Mouse (Mus musculus) limb, embryonic 14.5 days (tissue): Measurements from ENCODE around the gene Nexn. TPM values are rescaled to one million over a fixed set of nuclear protein-coding genes. Genes with fewer than 3 reads are reported as not detected.

Source experiments
- ATAC-seq: fragments of 200-750 bp; cut with Nextera tagmentation; 2 replicates; pipeline ENCODE4 v1.8.0; 2017; ENCODE audit warnings: low read depth, moderate number of reproducible peaks, moderate TSS enrichment; ENCODE audit not compliant: low FRiP score
- DNase-seq: peaks from one replicate; pipeline ENCODE4 v3.0.0-alpha.2; 2015; ENCODE audit warnings: low spot score
- H3K27ac ChIP-seq: fragments of 300-500 bp; sonication (generic); replicated peaks from 2 replicates; pipeline ENCODE4 v1.5.1; 2014; ENCODE audit warnings: low read depth, mild to moderate bottlenecking, low read length, moderate library complexity, mixed read lengths
- H3K27me3 ChIP-seq: fragments of 300-500 bp; sonication (generic); 2 replicates; pipeline ENCODE4 v1.6.1; 2014; ENCODE audit warnings: low read length, mixed read lengths; ENCODE audit not compliant: control insufficient read depth, insufficient read depth
- H3K36me3 ChIP-seq: fragments of 300-500 bp; sonication (generic); 2 replicates; pipeline ENCODE4 v1.6.1; 2014; ENCODE audit warnings: mild to moderate bottlenecking, low read length, moderate library complexity, mixed read lengths; ENCODE audit not compliant: control insufficient read depth, insufficient read depth
- H3K4me1 ChIP-seq: fragments of 300-500 bp; sonication (generic); 2 replicates; pipeline ENCODE4 v1.6.1; 2014; ENCODE audit warnings: antibody characterized with exemption, low read length, mixed read lengths; ENCODE audit not compliant: control insufficient read depth, insufficient read depth
- H3K4me2 ChIP-seq: fragments of 300-500 bp; sonication (generic); replicated peaks from 2 replicates; pipeline ENCODE4 v1.6.1; 2014; ENCODE audit warnings: low read depth, mild to moderate bottlenecking, low read length, moderate library complexity; ENCODE audit not compliant: severe bottlenecking
- H3K4me3 ChIP-seq: fragments of 300-500 bp; sonication (generic); replicated peaks from 2 replicates; pipeline ENCODE4 v1.5.1; 2014; ENCODE audit warnings: low read length
- H3K9ac ChIP-seq: fragments of 300-500 bp; sonication (generic); 2 replicates; pipeline ENCODE4 v1.6.1; 2014; ENCODE audit warnings: mild to moderate bottlenecking, low read depth, low read length, moderate library complexity; ENCODE audit not compliant: severe bottlenecking
- H3K9me3 ChIP-seq: fragments of 300-500 bp; sonication (generic); 2 replicates; pipeline ENCODE4 v1.6.1; 2016; ENCODE audit warnings: low read length; ENCODE audit not compliant: control insufficient read depth
- POLR2A ChIP-seq: fragments of 200-500 bp; IDR thresholded peaks from 2 replicates; pipeline ENCODE4 v1.8.0; 2012; ENCODE audit warnings: inconsistent platforms, mild to moderate bottlenecking, moderate library complexity, borderline replicate concordance; ENCODE audit not compliant: insufficient read depth, insufficient read length; ENCODE audit errors: extremely low read depth
- whole genome bisulfite sequencing: fragments of 180-500 bp; shearing (Covaris S2); extraction: QIAGEN DNeasy Blood & Tissue Kit; methylation state at CpG from one replicate; pipeline ENCODE4 v1.1.7; 2014; 5-methylcytosine and 5-hydroxymethylcytosine counted together
- polyA plus RNA-seq, 2 experiments: library from polyadenylated mRNA; depleted of rRNA in 1 of 2; stranded (reverse) in 1 of 2; unstranded in 1 of 2; fragments of >200 nt; fragmentation: Nextera tagmentation in 1 of 2; extraction: Ambion mirVana in 1 of 2; gene quantifications; 2 replicates each; pipeline versions ENCODE4 v1.2.1 to v1.2.3; 2012 to 2014

The Nexn gene
- polyA plus RNA-seq, 2 experiments, result 17.5 to 26.0 TPM

GRCm38 (mm10) chr3:152271876-152272275, 5.7 kb upstream of the Nexn start:
- WGBS, result 83% methylated on average over 6 of the region's 6 CpGs

GRCm38 (mm10) chr3:152271071-152271710, 5.0 kb upstream of the Nexn start:
- 0 out of 2 replicates have a peak, but pooled peaks cover 6% of the 10 kb centered on the region for H3K4me1 ChIP-seq
- peaks cover 7% of the 10 kb centered on the region for H3K36me3 ChIP-seq
- WGBS, result 82% methylated on average over 10 of the region's 10 CpGs
- H3K9ac ChIP-seq, result no peak overlapping the region
- no peak overlapping the region for H3K4me2 ChIP-seq
- H3K4me3 ChIP-seq, result no peak overlapping the region
- no peak overlapping the region for H3K27ac ChIP-seq
- ATAC-seq (no peak), DNase-seq (no peak)
- no peaks in the 10 kb centered on the region for H3K27me3 ChIP-seq
- H3K9me3 ChIP-seq, result no peaks in the 10 kb centered on the region
- no peak for TF ChIP-seq POLR2A

More at GRCm38 (mm10) chr3:152271876-152272275, 5.7 kb upstream of the Nexn start:
- TF ChIP-seq POLR2A, result no peak
- no peak for DNase-seq
- no peaks in the 10 kb centered on the region for H3K9me3 ChIP-seq
- H3K4me3 ChIP-seq, result no peak overlapping the region
- no peaks in the 10 kb centered on the region for H3K4me1 ChIP-seq
- H3K27me3 ChIP-seq, result no peaks in the 10 kb centered on the region
- no peak overlapping the region for H3K9ac ChIP-seq
- no peak overlapping the region for H3K27ac ChIP-seq
- H3K36me3 ChIP-seq, result peaks cover 12% of the 10 kb centered on the region
- H3K4me2 ChIP-seq, result no peak overlapping the region
- no peak for ATAC-seq

GRCm38 (mm10) chr3:152268099-152268498, 1.9 kb upstream of the Nexn start:
- WGBS, result 87% methylated on average over 14 of the region's 14 CpGs
- H3K4me3 ChIP-seq, result no peak overlapping the region

GRCm38 (mm10) chr3:152265351-152266035, 657 bp downstream of the Nexn start:
- Histone ChIP-seq H3K27ac (peak overlapping the region; percentile 87), H3K36me3 (no peaks in the 10 kb centered on the region), H3K4me2 (peak overlapping the region; percentile 93), H3K27me3 (no peaks in the 10 kb centered on the region), H3K4me1 (peaks cover 11% of the 10 kb centered on the region; the same call in 1 of the 2 replicates), H3K9ac (peak overlapping the region; percentile 74), H3K9me3 (no peaks in the 10 kb centered on the region), H3K4me3 (peak overlapping the region; percentile 56)
- WGBS, result under 1% methylated on average over 24 of the region's 63 CpGs
- DNase-seq (no peak), ATAC-seq (peak; percentile 93)
- 0 out of 2 replicates have a peak, but pooled peaks have one; percentile 30 for TF ChIP-seq POLR2A

More at GRCm38 (mm10) chr3:152268099-152268498, 1.9 kb upstream of the Nexn start:
- DNase-seq (no peak), ATAC-seq (no peak)
- Histone ChIP-seq H3K4me1 (peaks cover 11% of the 10 kb centered on the region; the same call in 1 of the 2 replicates), H3K27ac (no peak overlapping the region), H3K27me3 (no peaks in the 10 kb centered on the region), H3K9ac (no peak overlapping the region), H3K9me3 (no peaks in the 10 kb centered on the region), H3K4me2 (no peak overlapping the region), H3K36me3 (no peaks in the 10 kb centered on the region)
- TF ChIP-seq POLR2A, result no peak

GRCm38 (mm10) chr3:152264830-152265229, 1.3 kb downstream of the Nexn start:
- Histone ChIP-seq H3K27ac (peak overlapping the region; percentile 87), H3K4me1 (peaks cover 11% of the 10 kb centered on the region; the same call in 1 of the 2 replicates), H3K9me3 (no peaks in the 10 kb centered on the region), H3K4me3 (peak overlapping the region; percentile 56), H3K4me2 (peak overlapping the region; percentile 93), H3K36me3 (no peaks in the 10 kb centered on the region), H3K9ac (peak overlapping the region; percentile 74), H3K27me3 (no peaks in the 10 kb centered on the region)
- WGBS, result 50% methylated on average over 12 of the region's 12 CpGs
- DNase-seq, result no peak
- no peak for ATAC-seq
- no peak for TF ChIP-seq POLR2A
